Mouse (Mus musculus) intestine, postnatal 0 days (tissue): ENCODE results near the gene Fam122a. TPM values are rescaled to one million over a fixed set of nuclear protein-coding genes. Genes with fewer than 3 reads are reported as not detected.

Experiments
- ATAC-seq: fragments of 200-750 bp; cut with Nextera tagmentation; 2 replicates; pipeline ENCODE4 v1.8.0; 2017; ENCODE audit warnings: mild to moderate bottlenecking, moderate TSS enrichment, moderate library complexity
- H3K27ac ChIP-seq: fragments of 300-500 bp; sonication (generic); 2 replicates; pipeline ENCODE4 v1.5.1; 2014; ENCODE audit warnings: mild to moderate bottlenecking, low read depth, low read length, moderate library complexity
- H3K27me3 ChIP-seq: fragments of 300-500 bp; sonication (generic); replicated peaks from 2 replicates; pipeline ENCODE4 v1.6.1; 2014; ENCODE audit warnings: low read length, mixed read lengths; ENCODE audit not compliant: control insufficient read depth, insufficient read depth
- H3K36me3 ChIP-seq: fragments of 300-500 bp; sonication (generic); 2 replicates; pipeline ENCODE4 v1.6.1; 2014; ENCODE audit warnings: mild to moderate bottlenecking, moderate library complexity; ENCODE audit not compliant: control insufficient read depth, insufficient read depth
- H3K4me1 ChIP-seq: fragments of 300-500 bp; sonication (generic); replicated peaks from 2 replicates; pipeline ENCODE4 v1.6.1; 2014; ENCODE audit warnings: antibody characterized with exemption, low read length, mixed read lengths; ENCODE audit not compliant: control insufficient read depth, insufficient read depth
- H3K4me2 ChIP-seq: fragments of 300-500 bp; sonication (generic); replicated peaks from 2 replicates; pipeline ENCODE4 v1.6.1; 2014; ENCODE audit warnings: low read depth, mild to moderate bottlenecking, moderate library complexity
- H3K4me3 ChIP-seq: fragments of 300-500 bp; sonication (generic); 2 replicates; pipeline ENCODE4 v1.5.1; 2014; ENCODE audit warnings: low read depth, low read length
- H3K9ac ChIP-seq: fragments of 300-500 bp; sonication (generic); 2 replicates; pipeline ENCODE4 v1.6.1; 2014; ENCODE audit warnings: mild to moderate bottlenecking, low read depth, low read length
- H3K9me3 ChIP-seq: fragments of 300-500 bp; sonication (generic); 2 replicates; pipeline ENCODE4 v1.6.1; 2016; ENCODE audit warnings: mixed run types; ENCODE audit not compliant: control insufficient read depth
- CTCF ChIP-seq: sonication (generic); IDR thresholded peaks from 2 replicates; pipeline ENCODE4 v1.5.1; 2016; ENCODE audit warnings: low read depth, mild to moderate bottlenecking, control low read depth, antibody characterized with exemption, moderate library complexity
- WGBS: fragments of 180-500 bp; shearing (Covaris S2); extraction: QIAGEN DNeasy Blood & Tissue Kit; methylation state at CpG from one replicate; pipeline ENCODE4 v1.1.7; 2014; 5-methylcytosine and 5-hydroxymethylcytosine counted together
- polyA plus RNA-seq: library from polyadenylated mRNA; unstranded; fragments of >200 nt; fragmentation: Nextera tagmentation; extraction: Ambion mirVana; gene quantifications from 2 replicates; pipeline ENCODE4 v1.2.1, GENCODE M21; 2015

The Fam122a gene
- polyA plus RNA-seq, 1 experiment from 2014 or later: 40.5 TPM

- Histone ChIP-seq H3K9me3 (no peaks in the 10 kb centered on the region), H3K27ac (no peak overlapping the region), H3K27me3 (no peaks in the 10 kb centered on the region), H3K36me3 (no peaks in the 10 kb centered on the region; the same call in 1 of the 2 replicates), H3K4me1 (peaks cover 5% of the 10 kb centered on the region; the same call in 1 of the 2 replicates), H3K4me3 (no peak overlapping the region), H3K9ac (no peak overlapping the region), H3K4me2 (0 out of 2 replicates have a peak overlapping the region, but pooled peaks have one; percentile 17)
- TF ChIP-seq CTCF: no peak
- no peak for ATAC-seq
- WGBS: 65% methylated on average over 6 of the region's 6 CpGs
Observed at GRCm38 (mm10) chr19:24475281-24475680, 1.9 kb downstream of the Fam122a start.

DNA sequence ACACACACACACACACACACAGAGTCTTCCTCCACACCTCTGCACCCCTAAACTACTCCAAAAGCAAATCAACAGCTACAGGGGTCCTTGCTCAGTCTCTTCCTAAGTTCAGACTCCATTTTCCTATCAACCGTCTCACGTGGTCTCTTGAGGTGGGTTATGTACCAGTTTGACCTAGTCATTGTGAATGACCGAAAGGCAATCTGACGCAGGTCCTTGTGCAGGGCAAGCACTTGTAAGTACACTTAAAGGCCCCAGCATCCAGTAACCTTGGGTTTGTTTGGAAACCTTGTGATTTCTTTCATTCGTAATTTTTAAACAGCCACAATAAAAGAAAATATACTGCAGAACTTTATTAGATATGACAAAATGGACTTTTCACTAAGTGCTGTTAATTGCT lies 4.6 kb downstream of the Fam122a start:
- Histone ChIP-seq H3K27me3 (no peaks in the 10 kb centered on the region), H3K9me3 (no peaks in the 10 kb centered on the region), H3K4me1 (no peaks in the 10 kb centered on the region), H3K9ac (no peak overlapping the region), H3K27ac (no peak overlapping the region), H3K36me3 (no peaks in the 10 kb centered on the region; the same call in 1 of the 2 replicates), H3K4me3 (no peak overlapping the region), H3K4me2 (no peak overlapping the region)
- TF ChIP-seq CTCF: no peak
- WGBS: 84% methylated on average over 5 of the region's 5 CpGs
- ATAC-seq: no peak

DNA sequence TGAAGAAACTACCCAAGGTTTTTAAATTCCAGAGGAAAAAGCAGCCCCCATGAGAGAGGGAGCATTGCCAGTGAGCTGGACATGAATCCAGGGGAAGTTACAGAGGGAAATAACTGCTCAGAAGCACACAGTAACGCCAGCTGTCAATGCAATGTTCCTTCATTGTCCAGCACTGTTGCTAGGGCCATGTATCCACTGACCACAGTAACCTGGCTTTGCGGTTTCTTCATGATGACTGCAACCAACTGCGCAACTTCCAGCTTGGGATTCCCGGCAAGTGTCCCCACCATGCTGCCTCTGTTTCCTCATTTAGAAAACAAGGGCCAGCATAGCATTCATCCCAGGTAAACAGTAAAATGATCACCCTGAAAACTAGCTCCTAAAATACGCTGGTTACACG lies 5.6 kb downstream of the Fam122a start:
- Histone ChIP-seq H3K27ac (no peak overlapping the region), H3K36me3 (no peaks in the 10 kb centered on the region; the same call in 1 of the 2 replicates), H3K4me3 (no peak overlapping the region), H3K9ac (no peak overlapping the region), H3K4me1 (no peaks in the 10 kb centered on the region), H3K27me3 (no peaks in the 10 kb centered on the region), H3K4me2 (no peak overlapping the region), H3K9me3 (no peaks in the 10 kb centered on the region)
- TF ChIP-seq CTCF: no peak
- ATAC-seq: no peak
- 92% methylated on average over 6 of the region's 6 CpGs for WGBS

- TF ChIP-seq CTCF: no peak
- ATAC-seq: no peak
- Histone ChIP-seq H3K27me3 (no peaks in the 10 kb centered on the region), H3K4me2 (no peak overlapping the region), H3K4me3 (no peak overlapping the region), H3K9ac (no peak overlapping the region), H3K36me3 (no peaks in the 10 kb centered on the region; the same call in 1 of the 2 replicates), H3K9me3 (no peaks in the 10 kb centered on the region), H3K4me1 (no peaks in the 10 kb centered on the region), H3K27ac (no peak overlapping the region; the same call in 1 of the 2 replicates)
- WGBS: 59% methylated on average over 4 of the region's 4 CpGs
Observed at GRCm38 (mm10) chr19:24469216-24469615, 7.9 kb downstream of the Fam122a start.

- TF ChIP-seq CTCF: no peak
- no peak overlapping the region for H3K4me3 ChIP-seq
- no peaks in the 10 kb centered on the region for H3K4me1 ChIP-seq
- H3K9me3 ChIP-seq: no peaks in the 10 kb centered on the region
- H3K4me2 ChIP-seq: no peak overlapping the region
- H3K36me3 ChIP-seq: no peaks in the 10 kb centered on the region
- no peak overlapping the region for H3K9ac ChIP-seq
- ATAC-seq: no peak
- H3K27ac ChIP-seq: no peak overlapping the region
- WGBS: 55% methylated on average over 3 of the region's 3 CpGs
- no peaks in the 10 kb centered on the region for H3K27me3 ChIP-seq
Observed at GRCm38 (mm10) chr19:24468616-24469015, 8.5 kb downstream of the Fam122a start.

DNA sequence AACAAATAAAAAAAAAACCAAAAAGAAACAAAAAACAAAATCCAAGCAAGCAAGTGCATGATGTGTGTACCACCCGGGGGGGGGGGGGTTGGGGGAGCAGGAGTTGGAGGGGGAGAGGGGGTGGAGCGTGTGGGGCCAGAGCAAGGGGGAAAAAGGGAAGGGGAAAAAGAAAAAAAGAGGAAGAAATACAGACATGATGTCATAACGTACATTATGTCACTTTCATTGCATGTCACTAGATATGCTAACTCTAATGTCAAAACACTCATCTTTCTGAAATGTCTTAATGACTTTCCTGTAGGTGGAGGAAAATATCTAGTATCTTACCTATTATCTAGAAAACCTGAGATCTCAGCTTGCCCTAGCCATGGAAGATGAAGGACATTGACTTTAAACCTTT lies 14.1 kb downstream of the Fam122a start:
- ATAC-seq: no peak
- Histone ChIP-seq H3K4me1 (no peaks in the 10 kb centered on the region), H3K4me2 (no peak overlapping the region), H3K36me3 (no peaks in the 10 kb centered on the region), H3K27me3 (no peaks in the 10 kb centered on the region), H3K9me3 (no peaks in the 10 kb centered on the region), H3K9ac (no peak overlapping the region), H3K27ac (no peak overlapping the region), H3K4me3 (no peak overlapping the region)
- WGBS: 91% methylated on average over 3 of the region's 3 CpGs
- no peak for TF ChIP-seq CTCF
